Mouse (Mus musculus): Measurements from ENCODE around the gene 4930518I15Rik. TPM values are rescaled to one million over a fixed set of nuclear protein-coding genes. Genes with fewer than 3 reads are reported as not detected.

Gene 4930518I15Rik
- polyA plus RNA-seq, 1 experiment from 2014 or later, result 10.7 TPM

DNA sequence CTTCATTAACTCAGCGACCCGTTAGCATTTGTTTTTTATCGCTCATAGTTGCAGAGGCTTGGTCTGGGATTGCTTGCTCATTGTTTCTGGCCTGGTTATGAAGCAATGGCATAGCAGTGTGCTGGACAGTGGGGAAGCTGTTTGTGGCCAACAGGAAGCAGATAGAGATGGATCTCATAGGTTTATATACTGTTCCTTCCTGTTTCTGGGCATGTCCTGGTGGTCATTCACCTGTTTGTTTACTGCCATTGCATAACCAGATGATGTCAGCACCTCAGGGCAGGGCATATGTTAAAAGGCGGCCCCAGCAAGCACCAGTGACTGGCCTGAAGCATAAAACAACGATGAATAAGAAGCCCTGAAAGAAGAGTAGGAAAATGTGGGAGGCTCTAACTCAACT, 7.2 kb downstream of the 4930518I15Rik start:
- no peak overlapping the region for H3K4me3 ChIP-seq
- DNase-seq (ENCODE audit: low spot score), result no peak
- no peak overlapping the region for H3K27ac ChIP-seq
- WGBS, result 97% methylated on average over 5 of the region's 5 CpGs
- no peaks in the 10 kb centered on the region for H3K27me3 ChIP-seq (ENCODE audit: low read depth, poor library complexity, severe bottlenecking)
- peaks cover 96% of the 10 kb centered on the region for H3K36me3 ChIP-seq
- H3K4me1 ChIP-seq, result peaks cover under 1% of the 10 kb centered on the region; the same call in 1 of the 2 replicates
- no peaks in the 10 kb centered on the region for H3K9me3 ChIP-seq (replicated peaks)

DNA sequence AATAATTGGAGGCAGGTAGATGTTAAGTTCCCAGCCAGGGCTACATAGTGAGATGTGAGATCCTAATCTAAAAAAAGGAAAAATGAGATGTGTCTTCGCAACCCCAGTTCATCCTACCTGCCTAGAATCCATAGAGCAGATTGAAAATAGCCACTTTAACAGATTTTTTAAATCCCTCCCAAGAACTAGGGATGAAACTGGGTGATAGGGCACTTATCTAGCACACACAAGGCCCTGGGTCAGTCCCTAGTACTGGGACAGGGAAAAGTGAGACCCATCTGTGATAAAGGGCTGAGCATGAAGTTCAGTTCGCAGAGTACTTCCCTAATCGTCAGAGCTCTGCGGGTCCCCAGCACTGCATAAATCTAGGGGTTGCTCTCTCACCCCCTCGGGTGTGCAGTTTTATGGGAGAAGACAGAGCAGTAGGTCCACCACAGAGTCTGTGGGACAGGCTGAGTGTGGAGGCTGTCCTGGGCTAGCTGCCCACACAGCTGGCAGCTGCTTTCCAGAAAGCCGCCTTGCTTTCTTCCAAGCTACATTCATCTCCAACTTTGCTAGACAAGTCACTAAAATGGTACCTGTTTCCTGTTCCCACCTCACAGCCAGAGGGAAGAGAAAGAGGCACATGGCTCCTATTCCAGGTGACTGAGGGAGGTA, 9.1 kb downstream of the 4930518I15Rik start:
- Histone ChIP-seq H3K4me1 (peaks cover 19% of the 10 kb centered on the region), H3K27ac (no peak overlapping the region), H3K9me3 (replicated peaks) (no peaks in the 10 kb centered on the region), H3K36me3 (peaks cover 97% of the 10 kb centered on the region), H3K4me3 (no peak overlapping the region), H3K27me3 (ENCODE audit: low read depth, poor library complexity, severe bottlenecking) (no peaks in the 10 kb centered on the region)
- DNase-seq (ENCODE audit: low spot score), result no peak
- 94% methylated on average over 6 of the region's 6 CpGs for WGBS

DNA sequence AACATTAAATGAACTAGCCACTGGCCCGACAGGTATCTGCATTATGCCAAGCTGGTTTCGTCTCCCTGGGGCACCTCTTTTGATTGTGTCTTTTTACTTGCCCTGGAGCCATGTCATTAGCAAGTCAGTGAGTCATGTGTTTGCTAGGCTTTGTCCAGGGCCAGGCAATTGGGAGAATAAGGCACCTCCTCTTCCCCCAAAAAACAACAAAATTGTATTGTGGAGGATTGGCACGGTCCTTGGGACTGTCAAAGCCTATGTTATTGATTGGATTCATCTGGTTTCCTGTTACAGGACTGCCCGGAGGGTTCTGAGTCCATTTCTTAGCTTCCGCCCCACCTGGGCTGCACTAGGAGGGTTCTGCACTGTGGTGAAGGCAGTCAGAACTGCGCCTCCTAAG, 10.1 kb downstream of the 4930518I15Rik start:
- no peak for DNase-seq (ENCODE audit: low spot score)
- peaks cover 29% of the 10 kb centered on the region for H3K4me1 ChIP-seq
- no peak overlapping the region for H3K4me3 ChIP-seq
- no peaks in the 10 kb centered on the region for H3K27me3 ChIP-seq (ENCODE audit: low read depth, poor library complexity, severe bottlenecking)
- H3K9me3 ChIP-seq (replicated peaks), result no peaks in the 10 kb centered on the region
- WGBS, result 76% methylated on average over 6 of the region's 6 CpGs
- H3K36me3 ChIP-seq, result peaks cover 96% of the 10 kb centered on the region
- no peak overlapping the region for H3K27ac ChIP-seq

DNA sequence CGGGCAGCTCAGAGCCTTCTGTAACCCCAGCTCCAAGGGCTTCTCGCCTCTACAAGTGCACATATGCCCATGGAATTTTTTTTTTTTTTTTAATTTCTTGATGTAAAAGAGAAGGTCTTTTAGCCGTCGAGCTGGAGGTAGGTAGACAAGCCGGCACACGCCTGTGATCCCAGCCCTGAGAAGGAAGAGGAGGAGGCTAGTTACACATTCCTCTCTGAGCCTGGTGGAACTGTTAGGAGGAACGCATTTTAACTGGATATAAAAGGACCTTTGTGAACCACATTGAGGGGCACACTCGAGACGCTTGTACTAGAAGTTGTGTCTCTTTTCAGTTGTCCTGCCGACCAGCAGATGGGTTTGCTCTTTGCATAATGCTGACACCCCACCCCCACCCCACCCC, 13.0 kb downstream of the 4930518I15Rik start:
- H3K4me1 ChIP-seq, result peaks cover 45% of the 10 kb centered on the region
- DNase-seq (ENCODE audit: low spot score), result no peak
- peak overlapping the region; percentile 39 for H3K27ac ChIP-seq
- H3K36me3 ChIP-seq, result peaks cover 66% of the 10 kb centered on the region
- H3K27me3 ChIP-seq (ENCODE audit: low read depth, poor library complexity, severe bottlenecking), result no peaks in the 10 kb centered on the region
- WGBS, result 68% methylated on average over 10 of the region's 10 CpGs
- no peak overlapping the region for H3K4me3 ChIP-seq
- no peaks in the 10 kb centered on the region for H3K9me3 ChIP-seq (replicated peaks)

DNA sequence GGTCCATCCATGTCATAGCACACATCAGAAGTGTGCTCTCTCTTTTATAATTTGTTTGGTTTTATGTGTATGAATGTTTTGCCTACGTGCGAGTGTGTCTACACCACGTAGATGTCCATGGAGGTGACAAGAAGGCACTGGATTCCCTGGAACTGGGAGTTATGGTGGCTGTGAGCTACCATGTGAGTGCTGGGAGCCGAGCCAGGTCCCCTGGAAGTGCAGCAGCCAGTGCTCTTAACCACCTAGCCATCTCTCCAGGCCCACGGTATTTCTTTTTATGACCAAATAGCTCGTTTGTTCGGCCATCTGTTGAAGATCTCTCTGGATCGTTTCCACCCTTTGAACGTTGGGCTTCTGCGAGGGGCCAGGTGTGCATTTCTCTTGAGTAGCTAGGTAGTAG, 14.4 kb downstream of the 4930518I15Rik start:
- DNase-seq (ENCODE audit: low spot score), result no peak
- H3K4me3 ChIP-seq, result peak overlapping the region; percentile 96
- WGBS, result 64% methylated on average over 10 of the region's 10 CpGs
- H3K36me3 ChIP-seq, result peaks cover 52% of the 10 kb centered on the region
- H3K27me3 ChIP-seq (ENCODE audit: low read depth, poor library complexity, severe bottlenecking), result no peaks in the 10 kb centered on the region
- H3K4me1 ChIP-seq, result peaks cover 59% of the 10 kb centered on the region
- H3K9me3 ChIP-seq (replicated peaks), result no peaks in the 10 kb centered on the region
- H3K27ac ChIP-seq, result no peak overlapping the region

DNA sequence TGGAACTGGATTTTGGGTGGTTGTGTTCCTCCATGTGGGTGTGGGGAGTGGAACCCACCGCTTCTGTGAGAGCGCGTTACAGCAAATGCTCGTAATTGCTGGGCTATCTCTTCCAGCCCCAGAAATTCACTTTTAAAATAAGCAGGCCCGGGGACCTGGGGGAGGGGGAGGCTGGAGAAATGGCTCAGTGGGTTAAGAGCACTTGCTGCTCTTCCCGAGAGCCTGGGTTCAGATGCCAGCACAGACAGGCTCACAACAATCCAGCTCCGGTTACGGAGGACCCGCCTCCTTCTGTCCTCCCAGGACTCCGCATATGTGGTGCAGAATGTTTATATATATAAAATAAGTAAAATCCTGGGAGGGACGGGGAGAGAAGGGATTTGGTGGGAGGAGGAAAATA, 15.0 kb downstream of the 4930518I15Rik start:
- no peaks in the 10 kb centered on the region for H3K27me3 ChIP-seq (ENCODE audit: low read depth, poor library complexity, severe bottlenecking)
- peak overlapping the region; percentile 96 for H3K4me3 ChIP-seq
- no peaks in the 10 kb centered on the region for H3K9me3 ChIP-seq (replicated peaks)
- no peak for DNase-seq (ENCODE audit: low spot score)
- H3K27ac ChIP-seq, result peak overlapping the region; percentile 98
- peaks cover 61% of the 10 kb centered on the region for H3K4me1 ChIP-seq
- WGBS, result 13% methylated on average over 11 of the region's 11 CpGs
- peaks cover 52% of the 10 kb centered on the region for H3K36me3 ChIP-seq

DNA sequence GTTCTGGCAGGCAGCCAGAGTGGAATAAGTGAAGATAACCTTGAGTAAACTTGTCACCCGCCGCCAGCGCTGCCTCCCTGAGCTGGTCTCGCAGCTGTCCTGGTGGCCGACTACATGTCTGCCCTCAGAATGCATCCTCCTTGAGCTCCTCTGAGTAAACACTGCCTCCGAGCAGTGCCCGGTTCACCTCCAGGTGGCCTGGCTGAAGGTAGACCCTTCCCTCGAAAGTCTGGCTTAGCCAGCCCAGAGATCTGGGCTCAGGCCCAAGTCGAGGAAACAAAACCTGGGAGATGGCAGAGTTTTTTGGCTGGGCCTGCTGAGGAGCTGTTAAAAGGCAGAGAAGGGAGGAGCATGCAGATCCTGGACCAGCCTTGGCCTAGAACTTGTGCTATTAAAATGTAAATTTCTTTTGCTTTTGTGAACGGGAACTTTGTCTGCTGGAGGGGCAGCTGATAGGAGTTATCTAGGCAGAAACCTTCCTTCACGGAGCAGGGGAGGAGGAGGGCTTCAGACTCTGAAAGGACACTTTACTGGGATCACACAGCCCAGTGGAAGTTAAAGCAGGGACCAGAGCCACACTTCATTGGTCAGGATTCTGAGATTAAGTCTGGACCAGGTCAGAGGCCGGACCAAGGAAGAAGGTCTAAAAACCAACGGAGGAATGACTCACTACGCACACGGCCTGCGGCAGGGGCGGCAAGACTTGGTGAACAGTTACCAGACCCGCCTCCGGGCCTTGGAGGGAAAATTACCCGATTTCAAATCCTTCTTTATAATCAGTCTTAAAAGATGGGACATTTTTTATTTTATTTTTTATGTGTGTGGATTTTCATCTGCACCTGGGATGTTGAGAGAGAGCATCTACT, 15.7 kb downstream of the 4930518I15Rik start:
- Histone ChIP-seq H3K9me3 (replicated peaks) (no peaks in the 10 kb centered on the region), H3K36me3 (peaks cover 52% of the 10 kb centered on the region), H3K4me3 (peak overlapping the region; percentile 96), H3K4me1 (peaks cover 61% of the 10 kb centered on the region), H3K27me3 (ENCODE audit: low read depth, poor library complexity, severe bottlenecking) (no peaks in the 10 kb centered on the region), H3K27ac (peak overlapping the region; percentile 98)
- peak; percentile 62 for DNase-seq (ENCODE audit: low spot score)
- WGBS, result 4% methylated on average over 20 of the region's 20 CpGs

DNA sequence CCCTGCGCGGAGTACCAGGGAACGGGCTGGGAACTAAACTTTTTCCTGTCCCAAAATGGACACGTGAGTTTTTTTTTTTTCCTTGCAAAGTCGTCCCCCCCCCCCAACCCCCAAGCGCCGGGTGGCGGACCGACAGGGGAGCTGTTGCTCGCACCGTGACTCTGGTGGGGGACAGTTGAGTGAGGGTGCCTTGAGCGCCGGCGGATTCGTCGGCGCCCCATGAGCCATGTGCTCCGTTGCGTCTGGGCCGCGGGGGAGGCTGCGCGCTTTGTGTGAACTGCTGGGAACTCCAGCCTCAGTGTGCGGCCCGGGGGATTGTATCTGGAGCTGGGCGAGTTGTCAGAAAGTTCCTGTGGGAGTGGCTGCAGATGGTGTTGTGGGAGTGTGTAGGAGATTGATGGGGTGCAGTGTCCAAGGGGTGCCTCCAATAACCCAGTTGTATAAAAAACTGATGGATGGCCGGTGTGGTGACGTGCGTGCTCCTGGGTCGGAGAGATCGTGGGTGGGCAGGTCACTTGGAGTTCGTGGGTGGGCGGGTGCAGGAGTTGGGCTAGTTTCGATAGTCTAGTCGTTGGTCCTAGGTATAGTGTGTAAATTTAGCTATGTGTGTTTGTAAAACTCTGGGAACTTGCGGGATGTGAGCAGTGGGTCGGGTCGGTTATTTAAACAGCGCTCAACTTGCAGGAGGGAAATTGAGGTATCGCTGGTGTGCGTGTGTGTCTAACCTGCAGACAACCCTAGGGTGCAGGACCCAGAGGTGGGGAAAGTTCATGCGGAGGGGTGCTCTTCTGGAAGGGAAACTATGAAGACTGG, 16.5 kb downstream of the 4930518I15Rik start:
- Histone ChIP-seq H3K36me3 (peaks cover 52% of the 10 kb centered on the region), H3K4me1 (peaks cover 61% of the 10 kb centered on the region)

DNA sequence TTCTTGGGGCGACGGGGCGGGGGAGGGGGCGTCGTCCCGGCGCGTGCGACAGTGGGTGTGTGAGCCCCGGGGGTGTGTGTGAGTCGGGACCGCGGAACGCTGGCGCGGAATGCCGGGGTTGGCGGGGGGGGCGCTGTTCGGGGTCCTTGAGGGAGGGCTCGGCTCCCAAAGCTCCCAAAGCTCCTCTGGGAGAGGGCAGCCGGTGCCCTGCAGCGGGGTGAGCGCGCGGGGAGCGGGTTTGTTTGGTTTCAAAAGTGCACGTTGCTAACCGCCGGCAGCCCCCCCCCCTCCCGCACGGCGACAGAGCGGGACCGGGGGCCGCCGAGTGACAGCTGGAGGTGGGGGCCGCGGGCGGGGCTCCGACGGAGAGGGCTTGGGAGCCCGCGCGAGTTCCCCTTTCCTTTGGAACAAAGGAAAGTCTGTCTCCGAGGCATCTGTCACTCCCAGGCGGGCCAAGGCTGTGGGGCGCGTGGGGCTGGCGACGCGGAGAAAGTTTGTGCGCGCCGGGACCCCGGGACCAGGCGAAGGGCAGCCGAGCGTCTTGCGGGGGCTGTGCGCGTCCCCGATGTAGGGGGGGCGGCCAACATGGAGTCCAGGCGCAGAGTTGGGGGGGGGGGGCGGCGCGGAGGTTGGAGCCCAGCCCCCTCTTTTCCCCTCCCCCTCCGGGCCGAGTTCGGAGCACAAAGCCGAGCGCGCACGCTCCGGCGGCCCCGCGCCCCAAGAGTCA, 17.3 kb downstream of the 4930518I15Rik start:
- no peaks in the 10 kb centered on the region for H3K9me3 ChIP-seq (replicated peaks)
- WGBS, result under 1% methylated on average over 70 of the region's 79 CpGs
- DNase-seq (ENCODE audit: low spot score), result peak; percentile 82
- peak overlapping the region; percentile 98 for H3K27ac ChIP-seq
- no peaks in the 10 kb centered on the region for H3K27me3 ChIP-seq (ENCODE audit: low read depth, poor library complexity, severe bottlenecking)
- peaks cover 60% of the 10 kb centered on the region for H3K4me1 ChIP-seq
- peaks cover 52% of the 10 kb centered on the region for H3K36me3 ChIP-seq
- peak overlapping the region; percentile 96 for H3K4me3 ChIP-seq

More for the DNA sequence above, 16.5 kb downstream of the 4930518I15Rik start:
- Histone ChIP-seq H3K27ac (peak overlapping the region; percentile 98), H3K27me3 (ENCODE audit: low read depth, poor library complexity, severe bottlenecking) (no peaks in the 10 kb centered on the region), H3K9me3 (replicated peaks) (no peaks in the 10 kb centered on the region), H3K4me3 (peak overlapping the region; percentile 96)
- WGBS, result under 1% methylated on average over 39 of the region's 42 CpGs
- DNase-seq (ENCODE audit: low spot score), result peak; percentile 79

DNA sequence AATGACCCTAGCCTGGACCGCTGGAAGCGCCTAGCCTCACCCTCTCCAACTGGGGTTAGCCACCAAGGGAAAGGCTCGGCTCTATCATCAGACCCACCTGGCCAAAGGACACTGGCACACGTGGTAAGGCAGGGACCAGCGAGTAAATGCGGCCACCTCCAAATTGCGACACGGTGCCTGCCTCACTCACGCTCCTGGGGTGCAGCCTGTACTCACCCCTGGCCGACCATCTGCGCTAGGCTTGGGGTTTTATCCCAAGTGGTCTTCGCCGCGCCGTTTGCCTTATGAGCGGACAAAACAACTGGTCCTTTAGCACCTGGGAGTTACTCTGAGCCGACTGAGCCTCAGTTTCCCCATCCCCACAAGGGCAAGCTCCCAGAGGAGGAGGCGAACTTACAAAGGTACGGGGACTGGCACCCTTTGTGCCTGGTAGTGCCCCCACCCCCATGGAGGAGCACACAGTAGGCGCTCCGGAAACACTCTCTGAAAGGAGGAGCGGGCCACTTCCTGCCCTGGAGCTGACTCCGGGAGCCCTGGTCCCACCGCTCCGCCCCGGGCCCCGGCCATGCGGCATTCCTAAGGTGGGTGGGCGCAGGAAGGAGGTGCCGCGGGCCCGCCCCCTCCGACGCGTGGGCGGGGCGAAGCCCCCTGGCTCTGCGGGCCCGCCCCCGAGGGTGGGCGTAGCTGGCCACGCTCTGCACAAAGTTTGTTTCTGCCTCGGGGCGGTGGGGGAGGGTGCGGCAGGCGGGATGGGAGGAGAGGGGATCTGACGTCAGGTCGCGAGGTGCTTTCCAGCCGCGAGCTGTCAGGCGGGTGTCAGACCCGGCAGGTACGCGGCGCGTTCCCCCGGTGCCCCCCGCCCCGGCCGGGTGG, 18.2 kb downstream of the 4930518I15Rik start, which contains the start of gene Tgif2:
TSS of gene Tgif2 (plus strand) at position 689 of the 873 bp plus-strand sequence.
- WGBS, result under 1% methylated on average over 56 of the region's 61 CpGs
- no peaks in the 10 kb centered on the region for H3K27me3 ChIP-seq (ENCODE audit: low read depth, poor library complexity, severe bottlenecking)
- no peaks in the 10 kb centered on the region for H3K9me3 ChIP-seq (replicated peaks)
- H3K36me3 ChIP-seq, result peaks cover 52% of the 10 kb centered on the region
- H3K27ac ChIP-seq, result peak within 1 kb of the TSS; percentile 98
- peak within 1 kb of the TSS; percentile 96 for H3K4me3 ChIP-seq
- peaks cover 51% of the 10 kb centered on the region for H3K4me1 ChIP-seq
- peak; percentile 99 for DNase-seq (ENCODE audit: low spot score)

DNA sequence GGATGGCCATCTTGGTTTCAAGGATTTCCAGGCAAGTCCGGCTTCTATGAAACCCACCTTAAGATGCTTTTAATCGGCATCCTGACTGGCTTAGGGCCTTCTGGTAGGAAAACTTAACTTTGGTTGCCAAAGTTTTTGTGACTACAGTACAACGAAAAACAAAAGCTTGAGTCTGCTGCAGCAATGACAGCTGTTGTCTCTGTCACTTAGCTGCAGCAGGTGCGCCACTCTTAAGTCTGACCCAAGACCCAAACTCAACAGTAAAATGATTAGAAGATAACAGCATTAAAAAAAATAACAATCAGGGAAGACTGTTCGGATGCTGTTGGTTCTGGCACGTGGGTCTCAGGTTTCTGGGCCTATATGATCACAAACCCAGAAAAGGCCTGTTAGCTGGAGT, 18.9 kb downstream of the 4930518I15Rik start:
- Histone ChIP-seq H3K36me3 (peaks cover 52% of the 10 kb centered on the region), H3K9me3 (replicated peaks) (no peaks in the 10 kb centered on the region), H3K27ac (peak overlapping the region; percentile 98)

More for the DNA sequence above, 18.9 kb downstream of the 4930518I15Rik start:
- Histone ChIP-seq H3K4me3 (peak overlapping the region; percentile 96), H3K4me1 (peaks cover 44% of the 10 kb centered on the region), H3K27me3 (ENCODE audit: low read depth, poor library complexity, severe bottlenecking) (no peaks in the 10 kb centered on the region)
- no peak for DNase-seq (ENCODE audit: low spot score)
- WGBS, result 64% methylated on average over 6 of the region's 6 CpGs
